Mouse (Mus musculus) myocyte (in vitro differentiated cells): ENCODE measurements around the gene Atp6v1c2.

Experiments used
- MAX ChIP-seq: IDR thresholded peaks from one replicate; pipeline ENCODE4 v1.6.1; 2011; ENCODE audit warnings: low read depth, mild to moderate bottlenecking, control low read depth
- MYOD1 ChIP-seq, 3 experiments: IDR thresholded peaks; one replicate each; pipeline ENCODE4 v1.6.1; 2011; ENCODE audit warnings: control low read depth in 2 of 3, low read depth in 2 of 3, mild to moderate bottlenecking in 2 of 3, moderate library complexity in 1 of 3; ENCODE audit not compliant: insufficient read length in 2 of 3, control insufficient read depth in 1 of 3
- POLR2A ChIP-seq: IDR thresholded peaks from one replicate; pipeline ENCODE4 v1.6.1; 2011; ENCODE audit warnings: low read depth, mild to moderate bottlenecking, control low read depth, moderate library complexity; ENCODE audit not compliant: insufficient read length
- POLR2AphosphoS2 ChIP-seq: IDR thresholded peaks from one replicate; pipeline ENCODE4 v1.6.1; 2011; ENCODE audit warnings: low read depth, control low read depth; ENCODE audit not compliant: insufficient read length
- REST ChIP-seq: IDR thresholded peaks from one replicate; pipeline ENCODE4 v1.6.1; 2011; ENCODE audit warnings: mild to moderate bottlenecking, control low read depth, moderate library complexity; ENCODE audit not compliant: insufficient read depth, insufficient read length
- SRF ChIP-seq: IDR thresholded peaks from one replicate; pipeline ENCODE4 v1.6.1; 2011; ENCODE audit warnings: low read depth; ENCODE audit not compliant: control insufficient read depth, insufficient read length
- USF1 ChIP-seq: IDR thresholded peaks from one replicate; pipeline ENCODE4 v1.6.1; 2011; ENCODE audit warnings: low read depth, mild to moderate bottlenecking, control low read depth, moderate library complexity

DNA sequence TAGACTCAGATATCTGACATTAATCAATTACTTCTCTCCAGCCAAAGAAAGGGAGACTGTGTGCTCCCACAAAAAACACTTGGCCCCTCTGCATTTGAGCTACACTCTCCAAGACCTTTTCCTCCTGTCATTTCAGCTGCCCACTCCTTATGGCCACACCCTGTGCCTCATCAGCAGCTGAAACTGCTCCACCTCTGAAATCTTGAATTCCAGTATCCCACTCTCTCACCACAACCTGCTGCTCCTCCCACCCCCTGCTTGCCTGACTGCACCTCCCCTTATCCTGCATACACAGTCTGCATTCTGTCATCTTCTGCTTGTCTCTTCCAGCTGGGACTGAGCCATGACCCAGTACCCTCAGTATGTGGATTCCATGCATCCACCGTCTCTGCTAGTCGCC lies 9.2 kb upstream of the Atp6v1c2 start:
- no peak for TF ChIP-seq SRF
- no peak for TF ChIP-seq MAX
- TF ChIP-seq POLR2A: no peak
- no peak for TF ChIP-seq USF1
- TF ChIP-seq REST: no peak
- TF ChIP-seq MYOD1 (IDR thresholded peaks at IDR 0.05; ENCODE audit: control insufficient read depth in 1 of 3, insufficient read length in 2 of 3, low read depth in 2 of 3): peak in 2 of 3 experiments; percentile 25 to 72
- TF ChIP-seq POLR2AphosphoS2: no peak
